Mouse (Mus musculus) WW6 (cell line): ENCODE measurements around the gene Rem2.
A peak's percentile ranks its signal among the peaks of the same experiment; 100 is the strongest.

Experiments used
- DNase-seq: peaks from one replicate; pipeline ENCODE4 v3.0.0-alpha.2; 2013; ENCODE audit warnings: low read depth, low spot score

The Rem2 gene

DNA sequence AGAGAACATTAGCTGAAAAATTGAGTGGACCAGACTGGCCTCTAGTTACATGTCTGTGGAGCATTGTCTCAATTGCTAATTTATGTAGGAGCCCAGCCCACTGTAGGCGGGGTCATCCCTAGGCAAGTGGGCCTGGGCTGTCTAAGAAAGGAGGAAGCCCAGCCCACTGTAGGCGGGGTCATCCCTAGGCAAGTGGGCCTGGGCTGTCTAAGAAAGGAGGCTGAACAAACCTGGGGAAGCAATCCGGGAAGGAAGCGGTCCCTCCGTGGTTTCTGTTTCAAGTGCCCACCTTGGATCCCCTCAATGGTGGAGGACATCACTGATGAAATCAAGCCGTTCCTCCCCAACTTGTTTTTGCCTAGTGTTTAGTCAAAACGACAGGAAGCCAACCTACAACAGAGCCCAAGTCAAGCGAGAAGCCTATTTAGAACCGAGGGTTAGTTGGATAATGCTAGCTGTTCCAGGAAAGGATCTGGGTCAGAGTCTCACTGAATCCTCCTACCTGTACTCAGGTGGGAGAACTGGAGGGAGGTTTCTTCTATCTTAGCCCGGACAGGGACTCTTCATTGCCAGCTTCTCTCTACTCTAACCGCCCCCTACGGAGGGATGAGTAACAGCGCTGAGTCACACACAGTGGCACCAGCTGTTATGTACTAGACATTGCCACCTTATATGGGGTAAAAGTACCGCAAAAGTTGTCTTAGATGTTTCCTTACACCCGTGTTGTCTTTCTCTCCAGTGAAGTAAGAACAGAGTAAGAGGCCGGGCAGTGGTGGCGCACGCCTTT, 16.6 kb downstream of the Rem2 start:
- DNase-seq: peak; percentile 52

DNA sequence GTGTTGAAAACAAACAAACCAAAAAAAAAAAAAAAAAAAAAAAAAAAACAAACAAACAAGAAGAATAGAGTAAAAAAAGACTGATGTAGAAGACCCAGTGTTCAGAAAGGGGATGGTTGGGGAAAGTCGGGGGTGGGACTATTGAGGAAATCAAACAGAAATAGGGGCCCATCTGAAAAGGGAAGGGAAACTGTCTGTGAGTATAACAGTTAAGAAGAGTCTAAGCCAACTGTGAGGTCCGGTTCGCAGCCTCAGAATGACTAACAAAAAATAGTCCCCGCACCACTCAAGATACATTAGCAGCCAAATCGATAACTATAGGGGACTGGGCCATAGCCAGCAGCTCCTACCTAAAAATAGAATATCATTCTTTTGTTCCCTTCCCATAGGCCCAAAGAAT, 17.3 kb downstream of the Rem2 start:
- DNase-seq: no peak

DNA sequence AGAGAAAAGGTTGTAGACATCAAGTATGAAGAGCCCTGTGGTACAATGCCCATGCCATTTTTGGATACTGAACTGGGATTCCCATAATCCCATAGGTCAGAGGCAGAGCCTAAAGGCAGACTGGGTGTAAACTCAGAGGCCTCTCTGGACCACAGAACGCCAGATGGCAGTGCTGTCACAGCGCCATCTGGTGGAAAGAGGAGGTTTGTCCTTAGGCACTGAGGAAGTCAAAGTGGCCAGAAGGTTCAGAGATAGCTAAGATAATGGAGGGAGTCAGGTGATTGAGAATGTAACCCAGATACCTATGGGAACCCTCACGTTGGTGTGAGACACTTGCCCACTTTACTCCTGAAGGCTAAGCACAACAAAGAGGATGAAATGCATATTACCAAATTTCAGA, 18.3 kb downstream of the Rem2 start:
- DNase-seq: peak; percentile 58

DNA sequence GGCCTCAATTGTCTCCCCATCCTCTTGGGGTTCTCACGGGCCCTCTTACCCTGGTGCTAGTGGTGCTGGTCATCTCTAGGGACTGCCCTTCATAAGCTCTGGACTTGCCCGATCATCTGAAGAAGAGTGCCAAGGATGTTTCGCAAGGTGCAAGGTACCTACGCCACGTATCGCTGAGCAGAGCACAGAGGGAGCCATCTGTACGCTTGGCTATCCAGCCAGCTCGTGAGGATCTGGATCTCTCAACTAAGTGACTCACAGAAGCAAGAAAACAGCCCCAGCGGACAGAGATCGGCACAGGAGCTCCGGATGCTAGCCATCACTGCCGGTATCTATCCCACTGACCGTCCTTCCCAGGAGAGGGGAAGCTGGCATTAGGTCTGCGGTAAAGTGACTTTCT, 20.8 kb downstream of the Rem2 start:
- no peak for DNase-seq

DNA sequence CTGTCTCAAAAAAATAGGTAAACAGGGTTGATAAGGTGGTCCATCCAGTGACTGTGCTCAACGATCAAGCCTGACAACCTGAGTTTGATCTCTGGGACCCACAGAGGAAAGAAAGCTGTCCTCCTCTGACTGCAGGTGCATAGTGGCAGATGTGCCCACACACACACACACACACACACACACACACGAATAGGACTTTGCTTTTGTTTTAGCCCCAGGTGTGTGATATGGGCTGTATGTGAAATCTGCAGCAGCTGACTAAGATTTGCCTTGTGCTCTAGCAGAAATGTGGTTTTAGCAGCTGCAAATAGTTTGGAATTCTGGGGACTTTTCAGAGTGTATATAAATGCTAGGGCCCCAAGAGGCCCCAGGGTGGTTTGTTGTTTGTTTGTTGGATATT, 23.4 kb downstream of the Rem2 start:
- DNase-seq: no peak

DNA sequence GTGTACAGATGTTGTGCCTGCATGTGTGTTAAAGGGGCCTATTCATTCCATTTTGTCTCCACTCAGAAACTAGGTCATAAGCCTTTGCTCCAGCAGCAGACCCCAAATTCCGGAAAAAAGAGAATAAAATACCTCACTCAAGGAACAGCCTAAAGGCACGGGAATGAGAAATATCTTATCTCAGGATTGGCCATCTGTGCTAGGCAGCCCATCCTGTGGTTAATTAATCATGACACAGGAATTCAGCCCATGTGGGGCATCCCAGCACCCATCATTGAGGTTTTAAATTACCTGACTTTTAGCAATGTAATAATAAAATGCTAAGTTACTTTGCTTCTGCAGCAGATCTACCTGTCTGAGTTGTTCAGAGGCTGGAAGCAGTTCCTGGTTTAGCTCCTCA, 25.5 kb downstream of the Rem2 start:
- no peak for DNase-seq

DNA sequence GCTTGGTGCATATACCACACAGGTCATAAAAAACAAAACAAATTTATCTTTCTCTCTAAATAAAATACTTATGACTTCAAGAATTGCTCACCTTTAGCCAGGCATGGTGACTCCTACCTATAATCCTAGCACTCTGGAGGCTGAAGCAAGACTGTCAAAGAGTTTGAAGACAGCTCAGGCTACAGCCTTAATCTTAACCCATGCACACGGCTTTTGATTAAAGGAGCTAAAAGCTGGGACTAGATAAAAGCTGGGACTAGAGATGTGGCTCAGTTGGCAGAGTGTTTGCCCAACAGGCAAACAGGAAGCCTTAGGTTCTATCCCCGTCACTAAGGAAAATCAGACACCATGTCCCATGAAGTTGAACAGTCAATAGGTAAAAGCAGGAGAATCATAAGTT, 27.2 kb downstream of the Rem2 start:
- DNase-seq: no peak

DNA sequence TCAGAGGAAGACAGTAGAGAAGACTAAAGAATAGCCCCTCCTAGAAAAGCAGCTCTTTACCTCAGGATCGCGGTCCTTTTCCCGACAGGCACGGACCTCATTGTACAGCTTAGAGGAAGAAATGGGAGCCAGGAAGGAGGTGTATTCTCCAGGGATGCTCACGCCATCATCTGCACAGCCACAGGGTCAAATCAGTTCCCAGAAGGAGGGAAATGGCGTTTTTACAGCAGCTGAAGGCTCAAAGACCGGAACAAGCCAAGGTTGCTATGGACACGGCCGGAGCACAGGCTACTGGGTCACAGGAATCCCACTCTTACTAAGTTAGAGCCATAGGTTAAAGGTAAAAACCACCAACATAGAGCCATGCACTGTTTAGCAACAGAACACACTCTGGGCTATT, 33.9 kb downstream of the Rem2 start:
- DNase-seq: no peak

DNA sequence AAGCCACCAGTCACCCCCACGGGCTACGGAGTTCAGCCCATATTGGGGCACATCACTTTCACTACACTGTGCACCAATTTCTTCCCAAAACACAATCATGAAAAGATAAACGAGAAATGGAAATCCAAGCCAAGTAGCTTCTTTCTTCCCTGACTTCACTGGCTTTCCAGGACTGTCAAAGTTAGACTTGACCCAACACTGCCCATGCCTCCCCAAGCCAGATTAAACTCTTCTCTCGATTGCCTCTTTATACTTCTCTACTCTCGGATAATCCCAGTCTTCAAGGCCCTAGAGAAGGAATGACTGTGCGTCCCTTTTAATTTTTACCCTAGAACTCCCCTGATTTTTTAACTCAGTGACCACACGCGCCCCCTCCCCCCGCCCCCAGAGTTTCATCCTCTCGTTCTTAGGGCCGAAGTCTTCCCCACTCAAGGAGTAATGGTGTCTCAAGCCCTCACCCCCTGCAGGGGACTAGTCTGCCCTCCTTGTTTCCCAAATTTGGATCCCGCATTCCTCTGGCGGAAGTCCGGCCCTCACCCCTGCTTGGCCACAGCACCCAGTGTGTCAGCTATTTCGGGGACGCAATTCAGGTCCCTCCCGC, 40.9 kb downstream of the Rem2 start:
- no peak for DNase-seq

DNA sequence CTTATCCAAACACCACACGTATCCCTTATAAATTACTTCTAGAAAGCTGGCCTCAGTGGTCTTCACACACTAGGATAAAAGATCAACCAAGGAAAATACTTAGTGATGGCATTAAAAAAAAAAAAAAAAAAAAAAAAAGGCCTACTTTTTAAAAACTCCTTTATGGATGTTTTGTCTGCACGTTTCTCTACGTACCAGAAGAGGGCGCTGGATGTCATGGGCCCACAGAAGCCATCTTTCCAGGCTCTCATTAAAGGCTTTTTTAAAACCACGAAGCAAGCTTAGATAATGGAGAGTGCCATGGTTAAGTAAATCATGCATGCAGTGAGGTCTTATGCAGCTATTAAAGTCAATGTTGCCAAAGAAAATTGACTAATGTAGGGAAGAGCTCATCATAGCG, 47.7 kb downstream of the Rem2 start:
- no peak for DNase-seq

DNA sequence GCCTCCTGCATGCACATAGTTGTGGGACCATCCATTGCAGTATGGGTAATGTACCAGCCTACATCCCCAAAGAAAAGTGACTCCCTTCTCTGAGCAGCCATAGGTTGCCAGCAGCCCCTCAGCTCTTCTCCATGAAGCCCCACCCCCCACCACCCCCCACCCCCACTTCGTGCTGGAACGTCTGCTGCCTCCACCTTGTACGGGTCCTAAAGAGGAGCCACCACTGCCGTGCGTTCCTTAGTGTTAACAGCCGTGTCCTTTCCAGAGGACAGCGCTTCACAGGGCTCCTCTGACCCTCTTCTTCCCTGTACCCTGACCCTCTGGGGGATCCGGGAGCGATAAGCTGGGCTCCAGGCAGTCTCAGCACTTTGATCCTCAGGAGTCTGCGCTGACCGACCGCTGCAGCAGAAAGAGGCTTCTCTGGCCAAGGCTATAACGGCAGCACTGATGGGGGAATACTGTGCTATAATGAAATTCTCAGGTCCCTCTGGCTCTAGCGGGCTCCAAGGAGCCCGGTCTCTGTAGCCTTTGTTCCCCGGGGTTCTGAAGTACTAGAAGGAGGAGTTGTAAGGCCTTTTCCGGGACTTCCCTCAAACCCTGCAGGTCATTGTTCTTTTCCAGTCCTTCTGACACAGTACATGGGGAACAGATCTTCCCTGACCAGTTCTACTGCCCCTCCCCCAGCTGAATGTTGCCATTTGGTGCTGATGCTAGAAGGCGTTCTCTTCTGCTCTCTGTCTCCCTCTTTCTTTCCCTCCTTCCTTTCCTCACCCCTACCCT, 51.5 kb downstream of the Rem2 start:
- no peak for DNase-seq

DNA sequence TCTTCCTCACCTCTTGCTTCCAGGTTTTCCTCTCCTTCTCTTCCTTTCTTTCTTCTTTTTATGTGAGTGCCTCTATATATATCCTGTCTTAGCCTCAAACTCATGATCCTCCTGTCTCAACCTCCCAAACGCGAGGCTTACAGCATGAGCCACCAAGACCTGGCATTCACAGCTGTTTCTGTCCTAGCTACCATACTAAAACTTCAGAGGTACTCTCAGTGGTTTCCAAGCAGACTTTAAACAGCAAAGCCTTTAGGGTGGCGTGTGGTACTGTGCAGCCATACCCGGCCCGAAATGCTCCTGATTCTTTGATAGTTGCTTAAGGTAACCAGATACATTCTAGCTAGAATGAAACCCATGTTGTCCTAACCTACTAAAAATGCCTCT, 52.1 kb downstream of the Rem2 start:
- no peak for DNase-seq

DNA sequence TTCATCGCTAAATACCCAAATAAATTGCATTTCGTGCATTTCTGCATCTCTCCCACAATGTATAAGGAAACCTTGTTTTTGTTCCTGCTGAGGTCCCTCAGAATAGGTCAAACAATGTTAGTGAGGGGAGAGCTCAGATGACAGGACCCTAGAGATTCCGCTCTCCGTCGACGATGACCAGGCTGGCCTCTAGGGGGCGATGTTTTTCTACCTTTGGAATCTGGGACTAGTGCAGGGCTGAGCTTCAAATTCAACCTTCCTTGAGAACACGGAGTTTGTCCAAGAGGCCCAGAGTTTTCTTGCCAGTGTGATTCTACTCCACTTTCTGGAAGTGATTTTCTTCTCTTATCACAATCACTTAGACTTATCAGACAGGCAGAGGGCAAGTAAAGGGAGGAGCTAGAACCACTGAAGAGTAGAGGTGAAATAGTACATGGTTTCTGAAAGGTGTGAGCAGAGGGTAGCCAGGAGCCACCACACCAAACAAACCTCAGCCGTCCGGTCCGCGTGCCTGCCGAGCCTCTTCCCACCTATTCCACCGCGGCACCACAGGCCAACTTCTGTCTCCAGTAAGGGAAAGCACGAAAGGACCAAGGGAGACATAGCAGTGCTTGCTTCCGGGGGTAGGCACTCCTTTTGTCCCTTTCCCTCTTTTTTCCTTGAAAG, 52.7 kb downstream of the Rem2 start:
- DNase-seq: peak; percentile 68
